Mouse (Mus musculus): ENCODE data around the gene Usp24. TPM values are rescaled to one million over a fixed set of nuclear protein-coding genes. Genes with fewer than 3 reads are reported as not detected.
A peak's percentile ranks its signal among the peaks of the same experiment; 100 is the strongest.

Gene Usp24
- polyA plus RNA-seq, 1 experiment: 64.0 TPM

DNA sequence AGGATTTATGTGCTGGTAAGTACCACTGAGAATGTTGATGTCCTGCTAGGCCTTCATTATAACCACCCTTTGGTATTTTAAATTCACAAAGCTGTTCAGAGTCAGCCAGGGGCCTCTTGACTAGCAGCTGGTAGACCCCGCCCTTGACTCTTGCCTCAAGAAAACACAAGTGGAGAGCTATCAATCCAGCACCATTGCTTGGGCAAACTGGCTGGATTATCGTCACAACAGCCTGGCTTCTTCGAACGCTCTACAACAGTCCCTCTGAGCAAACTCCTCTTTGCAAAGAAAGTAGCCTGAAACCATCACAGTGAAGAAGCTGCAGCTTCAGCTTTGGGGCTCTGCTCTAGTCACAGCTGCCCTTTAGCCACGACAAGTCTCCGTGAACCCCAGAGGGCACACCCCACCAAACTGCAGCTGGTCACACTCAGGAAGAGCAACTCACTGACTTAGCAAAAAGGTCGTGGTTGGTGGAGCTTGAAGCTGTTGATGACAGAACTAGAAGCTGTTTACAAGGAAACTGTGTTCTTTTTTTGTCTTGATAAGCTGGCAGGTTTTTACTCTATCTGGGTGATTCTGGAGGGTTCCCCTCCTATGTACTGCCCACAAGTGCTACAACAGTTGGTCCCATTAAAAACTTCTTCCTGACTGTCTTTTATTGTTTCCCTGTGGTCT lies 19.5 kb upstream of the Usp24 start:
- H3K9ac ChIP-seq (ENCODE audit: low read depth, poor library complexity, severe bottlenecking): no peak overlapping the region
- no peak overlapping the region for H3K27ac ChIP-seq (ENCODE audit: insufficient read depth, low read length)
- no peaks in the 10 kb centered on the region for H3K27me3 ChIP-seq (ENCODE audit: control insufficient read depth, insufficient read depth, low read length, poor library complexity, severe bottlenecking)
- no peaks in the 10 kb centered on the region for H3K4me1 ChIP-seq (ENCODE audit: control insufficient read depth, insufficient read depth, low read length)
- peaks cover 4% of the 10 kb centered on the region; the same call in 1 of the 2 replicates for H3K9me3 ChIP-seq (replicated peaks; ENCODE audit: control insufficient read depth, insufficient read depth, low read length, poor library complexity, severe bottlenecking)
- TF ChIP-seq POLR2A (IDR thresholded peaks at IDR 0.05; ENCODE audit: insufficient read depth, low read length) (no peak), CTCF (IDR thresholded peaks at IDR 0.05; ENCODE audit: low read depth, low read length) (no peak), EP300 (IDR thresholded peaks at IDR 0.05; ENCODE audit: insufficient read depth, low read depth, low read length) (no peak)
- no peaks in the 10 kb centered on the region for H3K36me3 ChIP-seq (ENCODE audit: control insufficient read depth, insufficient read depth, low read length, poor library complexity, severe bottlenecking)
- H3K4me3 ChIP-seq (ENCODE audit: low read depth, low read length): no peak overlapping the region

DNA sequence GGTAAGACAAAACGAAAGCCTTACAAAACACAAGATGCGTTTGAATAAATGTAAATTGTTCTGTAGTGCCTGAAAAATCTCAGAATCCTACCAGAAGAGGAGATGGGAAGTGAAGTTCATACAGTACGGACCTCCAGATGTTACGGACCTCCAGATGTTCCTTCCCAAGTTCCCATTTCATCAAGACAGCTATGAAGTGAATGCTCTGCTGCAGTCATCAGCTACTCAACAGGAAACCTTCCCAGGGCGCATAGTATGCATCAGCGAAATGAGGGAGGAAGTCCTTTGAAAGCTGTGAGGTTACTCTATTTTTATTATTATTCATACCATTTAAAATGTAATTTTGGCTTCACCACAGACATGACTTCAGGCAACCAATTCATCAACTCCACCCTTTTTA lies 14.7 kb upstream of the Usp24 start:
- H3K4me1 ChIP-seq (ENCODE audit: control insufficient read depth, insufficient read depth, low read length): no peaks in the 10 kb centered on the region

GRCm38 (mm10) chr4:106308090-106308489 lies 7.9 kb upstream of the Usp24 start:
- H3K9me3 ChIP-seq (replicated peaks; ENCODE audit: control insufficient read depth, insufficient read depth, low read length, poor library complexity, severe bottlenecking): no peaks in the 10 kb centered on the region
- H3K9ac ChIP-seq (ENCODE audit: low read depth, poor library complexity, severe bottlenecking): no peak overlapping the region
- H3K4me3 ChIP-seq (ENCODE audit: low read depth, low read length): no peak overlapping the region
- H3K36me3 ChIP-seq (ENCODE audit: control insufficient read depth, insufficient read depth, low read length, poor library complexity, severe bottlenecking): no peaks in the 10 kb centered on the region
- TF ChIP-seq CTCF (IDR thresholded peaks at IDR 0.05; ENCODE audit: low read depth, low read length): no peak
- no peak for TF ChIP-seq EP300 (IDR thresholded peaks at IDR 0.05; ENCODE audit: insufficient read depth, low read depth, low read length)
- TF ChIP-seq POLR2A (IDR thresholded peaks at IDR 0.05; ENCODE audit: insufficient read depth, low read length): no peak
- no peaks in the 10 kb centered on the region for H3K27me3 ChIP-seq (ENCODE audit: control insufficient read depth, insufficient read depth, low read length, poor library complexity, severe bottlenecking)
- H3K27ac ChIP-seq (ENCODE audit: insufficient read depth, low read length): no peak overlapping the region
- H3K4me1 ChIP-seq (ENCODE audit: control insufficient read depth, insufficient read depth, low read length): no peaks in the 10 kb centered on the region

More for the DNA sequence above, 14.7 kb upstream of the Usp24 start:
- H3K9me3 ChIP-seq (replicated peaks; ENCODE audit: control insufficient read depth, insufficient read depth, low read length, poor library complexity, severe bottlenecking): peaks cover 4% of the 10 kb centered on the region; the same call in 1 of the 2 replicates
- H3K36me3 ChIP-seq (ENCODE audit: control insufficient read depth, insufficient read depth, low read length, poor library complexity, severe bottlenecking): no peaks in the 10 kb centered on the region
- H3K4me3 ChIP-seq (ENCODE audit: low read depth, low read length): no peak overlapping the region
- no peak overlapping the region for H3K9ac ChIP-seq (ENCODE audit: low read depth, poor library complexity, severe bottlenecking)
- no peak for TF ChIP-seq CTCF (IDR thresholded peaks at IDR 0.05; ENCODE audit: low read depth, low read length)
- no peak for TF ChIP-seq POLR2A (IDR thresholded peaks at IDR 0.05; ENCODE audit: insufficient read depth, low read length)
- TF ChIP-seq EP300 (IDR thresholded peaks at IDR 0.05; ENCODE audit: insufficient read depth, low read depth, low read length): no peak
- no peaks in the 10 kb centered on the region for H3K27me3 ChIP-seq (ENCODE audit: control insufficient read depth, insufficient read depth, low read length, poor library complexity, severe bottlenecking)
- H3K27ac ChIP-seq (ENCODE audit: insufficient read depth, low read length): no peak overlapping the region

DNA sequence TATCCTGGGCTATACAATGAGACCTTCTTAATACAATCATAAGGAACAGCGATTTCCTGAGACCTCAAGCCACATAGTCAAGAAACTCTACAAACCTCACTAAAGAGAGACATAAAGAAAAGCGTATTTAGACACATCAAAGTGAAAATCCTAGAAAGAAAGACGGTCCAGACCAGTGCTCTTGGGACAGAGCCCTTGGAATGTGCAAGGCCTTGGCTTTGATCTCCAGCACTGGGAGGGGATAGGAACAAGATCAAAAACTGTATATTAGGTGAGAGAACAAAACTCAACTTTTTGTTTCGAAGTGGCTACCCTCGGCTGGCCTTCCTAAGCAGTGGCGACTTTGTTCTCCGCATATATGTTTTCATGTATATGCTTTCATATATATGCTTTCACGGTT lies 3.4 kb upstream of the Usp24 start:
- H3K27ac ChIP-seq (ENCODE audit: insufficient read depth, low read length): no peak overlapping the region
- H3K9me3 ChIP-seq (replicated peaks; ENCODE audit: control insufficient read depth, insufficient read depth, low read length, poor library complexity, severe bottlenecking): no peaks in the 10 kb centered on the region
- no peak for TF ChIP-seq EP300 (IDR thresholded peaks at IDR 0.05; ENCODE audit: insufficient read depth, low read depth, low read length)
- no peak for TF ChIP-seq POLR2A (IDR thresholded peaks at IDR 0.05; ENCODE audit: insufficient read depth, low read length)
- TF ChIP-seq CTCF (IDR thresholded peaks at IDR 0.05; ENCODE audit: low read depth, low read length): no peak
- no peaks in the 10 kb centered on the region for H3K27me3 ChIP-seq (ENCODE audit: control insufficient read depth, insufficient read depth, low read length, poor library complexity, severe bottlenecking)
- no peak overlapping the region for H3K9ac ChIP-seq (ENCODE audit: low read depth, poor library complexity, severe bottlenecking)
- H3K4me1 ChIP-seq (ENCODE audit: control insufficient read depth, insufficient read depth, low read length): peaks cover 3% of the 10 kb centered on the region
- no peak overlapping the region for H3K4me3 ChIP-seq (ENCODE audit: low read depth, low read length)
- H3K36me3 ChIP-seq (ENCODE audit: control insufficient read depth, insufficient read depth, low read length, poor library complexity, severe bottlenecking): no peaks in the 10 kb centered on the region

DNA sequence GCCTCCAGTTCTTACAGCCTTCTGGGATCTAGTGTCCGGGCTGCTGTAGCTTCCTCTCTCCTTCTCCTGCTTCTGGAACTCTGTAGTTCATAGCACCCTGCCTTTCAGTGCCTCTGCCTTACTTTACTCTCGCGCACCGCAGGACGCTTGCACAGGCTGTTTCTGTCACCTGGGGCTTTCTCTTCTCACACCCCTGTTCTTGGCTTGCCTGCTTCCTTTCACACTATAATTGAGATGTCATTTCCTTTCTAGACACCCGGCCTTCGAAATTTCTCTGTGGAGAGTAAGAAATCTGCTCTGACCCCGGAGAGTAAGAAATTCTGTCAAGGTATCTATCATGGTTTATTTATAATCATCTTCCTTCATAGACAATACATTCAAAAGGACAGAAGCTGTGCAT lies 2.9 kb upstream of the Usp24 start:
- Histone ChIP-seq H3K4me3 (ENCODE audit: low read depth, low read length) (no peak overlapping the region), H3K4me1 (ENCODE audit: control insufficient read depth, insufficient read depth, low read length) (peaks cover 3% of the 10 kb centered on the region), H3K27ac (ENCODE audit: insufficient read depth, low read length) (no peak overlapping the region), H3K9me3 (replicated peaks; ENCODE audit: control insufficient read depth, insufficient read depth, low read length, poor library complexity, severe bottlenecking) (no peaks in the 10 kb centered on the region), H3K36me3 (ENCODE audit: control insufficient read depth, insufficient read depth, low read length, poor library complexity, severe bottlenecking) (no peaks in the 10 kb centered on the region), H3K9ac (ENCODE audit: low read depth, poor library complexity, severe bottlenecking) (no peak overlapping the region), H3K27me3 (ENCODE audit: control insufficient read depth, insufficient read depth, low read length, poor library complexity, severe bottlenecking) (no peaks in the 10 kb centered on the region)
- TF ChIP-seq POLR2A (IDR thresholded peaks at IDR 0.05; ENCODE audit: insufficient read depth, low read length) (no peak), CTCF (IDR thresholded peaks at IDR 0.05; ENCODE audit: low read depth, low read length) (no peak), EP300 (IDR thresholded peaks at IDR 0.05; ENCODE audit: insufficient read depth, low read depth, low read length) (no peak)

DNA sequence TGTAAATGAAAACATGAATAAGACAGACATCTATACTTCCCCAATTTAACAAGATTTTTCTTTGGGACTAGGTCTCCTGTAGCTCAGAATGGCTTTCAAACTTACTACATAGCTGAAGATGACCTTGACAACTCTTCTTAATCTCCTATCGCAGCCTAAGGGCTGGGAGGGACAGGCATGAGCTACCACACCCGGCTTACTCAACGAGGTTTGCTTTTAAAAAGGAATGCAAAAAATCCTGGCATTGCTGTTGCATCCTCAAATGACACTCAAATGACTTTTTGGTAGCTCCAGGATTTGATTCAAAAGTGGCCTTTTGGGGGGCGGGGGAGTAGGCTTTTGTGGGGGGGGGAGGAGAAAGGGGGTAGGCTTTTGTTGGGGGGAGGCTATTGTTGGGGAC lies 2.1 kb upstream of the Usp24 start:
- Histone ChIP-seq H3K9ac (ENCODE audit: low read depth, poor library complexity, severe bottlenecking) (0 out of 2 replicates have a peak overlapping the region, but pooled peaks have one; percentile 34), H3K4me1 (ENCODE audit: control insufficient read depth, insufficient read depth, low read length) (peaks cover 3% of the 10 kb centered on the region), H3K27me3 (ENCODE audit: control insufficient read depth, insufficient read depth, low read length, poor library complexity, severe bottlenecking) (no peaks in the 10 kb centered on the region), H3K9me3 (replicated peaks; ENCODE audit: control insufficient read depth, insufficient read depth, low read length, poor library complexity, severe bottlenecking) (no peaks in the 10 kb centered on the region), H3K27ac (ENCODE audit: insufficient read depth, low read length) (no peak overlapping the region), H3K36me3 (ENCODE audit: control insufficient read depth, insufficient read depth, low read length, poor library complexity, severe bottlenecking) (0 out of 2 replicates have a peak, but pooled peaks cover 3% of the 10 kb centered on the region), H3K4me3 (ENCODE audit: low read depth, low read length) (no peak overlapping the region)
- TF ChIP-seq EP300 (IDR thresholded peaks at IDR 0.05; ENCODE audit: insufficient read depth, low read depth, low read length) (peak; percentile 89), POLR2A (IDR thresholded peaks at IDR 0.05; ENCODE audit: insufficient read depth, low read length) (no peak)
